Mouse (Mus musculus): ENCODE results near the gene Engase.

The Engase gene

GRCm38 (mm10) chr11:118530313-118530712, 53.7 kb downstream of the Engase start:
- DNase-seq (ENCODE audit: low read depth), result no peak

GRCm38 (mm10) chr11:118534382-118535092, 57.9 kb downstream of the Engase start:
- DNase-seq (ENCODE audit: low read depth), result no peak

GRCm38 (mm10) chr11:118538008-118538407, 61.4 kb downstream of the Engase start:
- no peak for DNase-seq (ENCODE audit: low read depth)
